Mouse (Mus musculus) thymus, adult 2 months (tissue): ENCODE results near the gene Mre11a. TPM values are rescaled to one million over a fixed set of nuclear protein-coding genes. Genes with fewer than 3 reads are reported as not detected.
A peak's percentile ranks its signal among the peaks of the same experiment; 100 is the strongest.

Experiments
- DNase-seq: peaks from one replicate; pipeline ENCODE4 v3.0.0; 2021
- H3K27ac ChIP-seq: fragments of 200-500 bp; 2 replicates; pipeline ENCODE4 v1.5.1; 2012; ENCODE audit warnings: low read length, control low read depth; ENCODE audit not compliant: control insufficient read depth, insufficient read depth
- H3K27me3 ChIP-seq: fragments of 200-500 bp; 2 replicates; pipeline ENCODE4 v1.6.1; 2012; ENCODE audit warnings: mild to moderate bottlenecking, low read length, moderate library complexity, mixed read lengths; ENCODE audit not compliant: control insufficient read depth, insufficient read depth
- H3K36me3 ChIP-seq: fragments of 200-500 bp; 2 replicates; pipeline ENCODE4 v1.6.1; 2012; ENCODE audit warnings: mild to moderate bottlenecking, low read length, moderate library complexity; ENCODE audit not compliant: control insufficient read depth, insufficient read depth
- H3K4me1 ChIP-seq: fragments of 200-500 bp; replicated peaks from 2 replicates; pipeline ENCODE4 v1.6.1; 2012; ENCODE audit warnings: low read length; ENCODE audit not compliant: control insufficient read depth, insufficient read depth
- H3K4me3 ChIP-seq: fragments of 200-500 bp; 2 replicates; pipeline ENCODE4 v1.5.1; 2012; ENCODE audit warnings: mild to moderate bottlenecking, low read length, control low read depth, moderate library complexity; ENCODE audit not compliant: control insufficient read depth, insufficient read depth
- CTCF ChIP-seq: fragments of 200-500 bp; IDR thresholded peaks from 2 replicates; pipeline ENCODE4 v1.5.1; 2012; ENCODE audit warnings: mild to moderate bottlenecking, control low read depth, low read length, moderate library complexity, borderline replicate concordance; ENCODE audit not compliant: control insufficient read depth, poor library complexity, insufficient read depth; ENCODE audit errors: extremely low read depth
- POLR2A ChIP-seq: fragments of 200-500 bp; IDR thresholded peaks from 2 replicates; pipeline ENCODE4 v1.6.1; 2012; ENCODE audit warnings: mild to moderate bottlenecking, low read length, control low read depth, moderate library complexity; ENCODE audit not compliant: control insufficient read depth, poor library complexity, insufficient read depth; ENCODE audit errors: extremely low read depth
- WGBS: fragments of 180-500 bp; shearing (Covaris S2); methylation state at CpG from one replicate; pipeline ENCODE4 v1.1.7; 2018; 5-methylcytosine and 5-hydroxymethylcytosine counted together
- polyA plus RNA-seq: library from polyadenylated mRNA; depleted of rRNA; stranded (reverse); fragments of >200 nt; gene quantifications from 2 replicates; pipeline ENCODE4 v1.2.3, GENCODE M21; 2012

Mre11a gene
- polyA plus RNA-seq, 1 experiment, result 9.6 TPM

GRCm38 (mm10) chr9:14841878-14842761, 57.7 kb downstream of the Mre11a start:
- no peak for TF ChIP-seq CTCF
- no peak for TF ChIP-seq POLR2A
- DNase-seq, result no peak
- Histone ChIP-seq H3K27me3 (no peaks in the 10 kb centered on the region), H3K4me1 (no peaks in the 10 kb centered on the region), H3K36me3 (no peaks in the 10 kb centered on the region), H3K27ac (no peak overlapping the region), H3K4me3 (no peak overlapping the region)
- 92% methylated on average over 10 of the region's 10 CpGs for WGBS

- no peak overlapping the region; the same call in 1 of the 2 replicates for H3K27ac ChIP-seq
- H3K27me3 ChIP-seq, result no peaks in the 10 kb centered on the region
- WGBS, result 95% methylated on average over 6 of the region's 6 CpGs
- H3K4me3 ChIP-seq, result no peak overlapping the region
- DNase-seq, result no peak
- no peaks in the 10 kb centered on the region for H3K4me1 ChIP-seq
- TF ChIP-seq CTCF (no peak), POLR2A (no peak)
- no peaks in the 10 kb centered on the region for H3K36me3 ChIP-seq
Measured at GRCm38 (mm10) chr9:14843311-14843857, 58.9 kb downstream of the Mre11a start.

- no peaks in the 10 kb centered on the region for H3K27me3 ChIP-seq
- WGBS, result 92% methylated on average over 3 of the region's 3 CpGs
- H3K36me3 ChIP-seq, result no peaks in the 10 kb centered on the region
- TF ChIP-seq CTCF, result no peak
- TF ChIP-seq POLR2A, result no peak
- DNase-seq, result no peak
- no peak overlapping the region for H3K27ac ChIP-seq
- no peak overlapping the region for H3K4me3 ChIP-seq
- no peaks in the 10 kb centered on the region for H3K4me1 ChIP-seq
Measured at GRCm38 (mm10) chr9:14843901-14844300, 59.4 kb downstream of the Mre11a start.

GRCm38 (mm10) chr9:14846428-14846827, 62.0 kb downstream of the Mre11a start:
- peak; percentile 26 for DNase-seq
- Histone ChIP-seq H3K4me3 (no peak overlapping the region), H3K27me3 (no peaks in the 10 kb centered on the region), H3K27ac (no peak overlapping the region), H3K4me1 (no peaks in the 10 kb centered on the region), H3K36me3 (no peaks in the 10 kb centered on the region)
- TF ChIP-seq CTCF (0 out of 2 replicates have a peak, but pooled peaks have one; percentile 47), POLR2A (no peak)
- WGBS, result 64% methylated on average over 5 of the region's 5 CpGs

GRCm38 (mm10) chr9:14848267-14848935, 63.9 kb downstream of the Mre11a start:
- no peak overlapping the region for H3K4me3 ChIP-seq
- no peaks in the 10 kb centered on the region for H3K36me3 ChIP-seq
- WGBS, result 79% methylated on average over 1 of the region's 1 CpGs
- H3K4me1 ChIP-seq, result no peaks in the 10 kb centered on the region
- H3K27ac ChIP-seq, result no peak overlapping the region
- H3K27me3 ChIP-seq, result no peaks in the 10 kb centered on the region
- DNase-seq, result no peak
- TF ChIP-seq POLR2A (no peak), CTCF (no peak)

GRCm38 (mm10) chr9:14854585-14854984, 70.1 kb downstream of the Mre11a start:
- WGBS, result 86% methylated on average over 4 of the region's 4 CpGs
- no peak overlapping the region for H3K27ac ChIP-seq
- H3K4me1 ChIP-seq, result peaks cover 8% of the 10 kb centered on the region
- no peak overlapping the region for H3K4me3 ChIP-seq
- H3K27me3 ChIP-seq, result no peaks in the 10 kb centered on the region
- TF ChIP-seq CTCF (no peak), POLR2A (no peak)
- DNase-seq, result no peak
- no peaks in the 10 kb centered on the region for H3K36me3 ChIP-seq
